Mouse (Mus musculus) 3T3-L1 (cell line): ENCODE results near the gene Crip1.

ENCODE experiments used
- DNase-seq: peaks from one replicate; pipeline ENCODE4 v3.0.0-alpha.2; 2015; ENCODE audit warnings: low read depth, low spot score

Gene Crip1

GRCm38 (mm10) chr12:113145591-113145990, 525 bp upstream of the Crip1 start:
- no peak for DNase-seq

- no peak for DNase-seq
These were observed 1.4 kb downstream of the Crip1 start for GRCm38 (mm10) chr12:113147481-113147880.

GRCm38 (mm10) chr12:113148381-113149035, 2.4 kb downstream of the Crip1 start:
- DNase-seq, result no peak

DNA sequence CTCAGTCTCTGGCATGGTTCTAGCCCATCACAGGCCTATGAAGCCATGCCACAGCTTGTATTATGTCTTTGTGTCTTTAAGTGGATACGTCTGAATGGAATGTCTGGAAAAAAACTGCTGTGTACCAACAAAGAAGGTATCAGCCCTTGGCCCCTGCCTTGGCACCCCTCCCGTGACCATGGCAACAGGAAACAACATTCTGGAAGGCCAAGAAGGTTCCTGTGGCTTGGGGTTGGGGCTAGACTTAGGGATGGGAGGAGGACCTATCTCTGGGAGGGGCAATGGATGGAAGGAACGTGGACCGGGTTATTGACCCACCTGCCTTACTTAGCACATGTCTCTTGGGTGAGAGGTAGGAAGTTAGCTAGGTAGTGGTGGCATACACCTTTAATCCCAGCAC, 3.2 kb downstream of the Crip1 start:
- DNase-seq, result peak; percentile 53

- no peak for DNase-seq
These were observed 3.8 kb downstream of the Crip1 start for GRCm38 (mm10) chr12:113149896-113150295.

DNA sequence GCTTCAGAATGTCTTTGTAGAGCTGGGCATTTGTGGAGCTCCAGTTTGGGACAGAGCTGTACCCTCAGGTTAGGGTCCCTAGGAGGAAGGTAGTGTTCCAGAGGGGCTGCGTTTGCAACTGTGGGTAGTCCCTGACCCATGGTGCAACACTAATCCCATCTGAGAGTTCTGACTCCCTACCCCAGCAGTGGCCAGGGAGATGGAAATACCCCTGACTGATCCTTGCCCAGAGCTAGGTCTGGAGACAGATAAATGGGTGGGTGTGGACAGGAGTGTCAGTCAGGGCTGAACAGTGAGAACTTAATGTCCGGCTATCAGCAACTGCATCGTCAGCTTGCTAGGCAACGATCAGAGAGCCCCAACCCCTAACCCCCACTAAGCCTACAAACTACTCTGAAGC, 4.5 kb downstream of the Crip1 start:
- DNase-seq, result no peak

DNA sequence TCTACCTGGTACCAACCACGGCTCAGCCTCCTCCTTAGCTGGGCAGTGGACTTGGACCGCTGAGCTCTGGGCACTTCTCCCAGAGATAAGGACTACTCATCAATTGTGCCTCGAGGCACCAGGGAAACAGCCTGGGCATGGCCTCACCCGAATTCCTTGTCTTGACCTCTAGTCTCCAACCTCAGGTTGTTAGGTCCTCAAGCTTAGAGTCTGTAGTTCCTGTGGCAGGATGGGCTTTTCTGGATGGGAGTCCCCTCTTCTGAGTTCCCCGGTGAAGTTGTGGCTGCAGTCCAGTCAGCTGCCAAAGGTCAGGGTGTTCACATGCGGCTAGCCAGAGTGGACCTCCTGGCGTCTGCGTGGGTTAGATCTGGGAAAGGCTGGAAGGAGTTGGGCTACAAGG, 4.9 kb downstream of the Crip1 start:
- DNase-seq, result peak; percentile 35

- no peak for DNase-seq
These were observed 5.7 kb downstream of the Crip1 start for GRCm38 (mm10) chr12:113151661-113152271.

- DNase-seq, result no peak
These were observed 6.2 kb downstream of the Crip1 start for GRCm38 (mm10) chr12:113152272-113152661.

- DNase-seq, result no peak
These were observed 6.9 kb downstream of the Crip1 start for GRCm38 (mm10) chr12:113152991-113153525.

GRCm38 (mm10) chr12:113153971-113154370, 7.9 kb downstream of the Crip1 start:
- no peak for DNase-seq

- no peak for DNase-seq
These were observed 8.6 kb downstream of the Crip1 start for GRCm38 (mm10) chr12:113154747-113155075.

GRCm38 (mm10) chr12:113155076-113155771, 9.1 kb downstream of the Crip1 start:
- DNase-seq, result no peak

GRCm38 (mm10) chr12:113155887-113156539, 9.9 kb downstream of the Crip1 start, which contains the start of gene Tedc1:
Tedc1 (plus strand) TSS chr12:113156421.
- peak; percentile 99 for DNase-seq

DNA sequence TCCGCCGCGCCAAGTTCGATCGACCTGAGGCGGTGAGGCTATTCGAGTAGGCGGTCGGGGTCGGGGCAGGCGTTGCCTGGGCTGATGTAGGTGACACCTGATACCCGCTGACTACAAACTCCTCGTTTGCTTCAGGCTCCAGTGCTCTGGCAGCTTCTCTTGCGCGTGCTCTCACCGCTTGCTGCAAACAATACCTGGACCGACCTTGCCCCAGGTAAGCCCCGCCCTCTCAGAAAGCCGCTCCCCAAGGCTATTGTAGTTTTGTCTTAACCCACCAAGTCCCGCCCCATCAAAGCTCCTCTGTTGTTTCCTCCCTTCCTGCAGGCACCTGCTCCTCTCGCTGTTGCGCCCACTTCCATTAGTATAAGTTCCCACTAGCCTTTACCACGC, 10.4 kb downstream of the Crip1 start:
- DNase-seq, result peak; percentile 36

DNA sequence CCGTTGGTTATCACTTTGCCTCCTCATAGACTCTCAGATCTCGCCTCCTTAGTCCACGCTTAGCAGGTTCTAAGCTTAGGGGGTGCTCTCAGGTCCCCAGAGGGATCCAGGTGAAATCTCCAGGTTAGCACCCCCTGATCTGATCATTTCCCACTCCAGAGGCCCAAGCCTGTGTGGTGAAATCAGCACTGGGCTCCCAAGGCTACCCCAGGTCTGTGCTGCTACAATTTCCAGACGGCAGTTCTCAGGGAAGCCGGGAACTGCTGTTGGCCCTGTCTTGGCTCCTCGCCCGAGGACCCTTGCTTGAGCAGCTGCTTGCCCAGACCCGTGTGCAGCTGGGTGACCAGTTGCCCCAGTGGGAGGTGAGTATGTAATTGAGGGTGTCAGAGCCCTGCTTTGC, 10.9 kb downstream of the Crip1 start:
- no peak for DNase-seq

- DNase-seq, result no peak
These were observed 11.4 kb downstream of the Crip1 start for GRCm38 (mm10) chr12:113157521-113157920.

GRCm38 (mm10) chr12:113157971-113158370, 11.9 kb downstream of the Crip1 start:
- DNase-seq, result no peak

GRCm38 (mm10) chr12:113163561-113164006, 17.5 kb downstream of the Crip1 start:
- no peak for DNase-seq

GRCm38 (mm10) chr12:113168031-113168536, 22.0 kb downstream of the Crip1 start:
- DNase-seq, result no peak

DNA sequence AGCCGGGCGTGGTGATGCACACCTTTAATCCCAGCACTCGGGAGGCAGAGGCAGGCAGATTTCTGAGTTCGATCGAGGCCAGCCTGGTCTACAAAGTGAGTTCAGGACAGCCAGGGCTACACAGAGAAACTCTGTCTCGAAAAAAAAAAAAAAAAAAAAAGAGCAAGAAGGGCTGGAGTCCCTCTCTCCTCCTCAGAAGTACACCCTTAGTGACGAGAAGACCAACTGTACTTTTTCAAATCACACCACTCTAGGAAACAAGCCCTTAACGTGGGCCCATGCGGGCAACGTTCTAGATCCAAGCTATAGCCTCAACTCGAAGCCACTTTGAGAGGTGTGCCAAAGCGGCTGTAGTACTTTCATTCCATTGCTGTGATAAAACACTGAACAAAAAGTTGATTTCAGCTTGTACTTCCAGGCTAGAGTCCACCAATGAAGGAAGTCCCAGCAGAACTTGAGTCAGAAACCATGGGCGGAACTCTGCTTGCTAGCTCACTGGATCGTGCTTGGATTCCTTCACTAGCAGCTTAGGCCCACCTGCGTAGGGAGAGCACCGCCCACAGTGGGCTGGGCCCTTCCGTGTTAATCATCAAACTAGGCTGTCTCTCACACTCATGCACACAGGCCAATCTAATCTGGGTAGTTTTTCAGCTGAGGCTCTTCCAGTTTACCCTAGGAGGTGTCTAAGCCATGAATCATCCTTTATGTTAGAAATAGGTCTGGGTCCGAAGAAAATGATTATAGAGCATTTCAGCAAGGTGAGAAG, 31.0 kb downstream of the Crip1 start:
- DNase-seq, result peak; percentile 63
